Mouse (Mus musculus) 3134 (cell line): ENCODE results near the gene Cd34.

Experiments
- DNase-seq: peaks from one replicate; pipeline ENCODE4 v3.0.0-alpha.2; 2011; ENCODE audit warnings: low spot score; ENCODE audit not compliant: insufficient read length; ENCODE audit errors: extremely low read depth

Gene Cd34

GRCm38 (mm10) chr1:194962181-194962580 lies 23.6 kb downstream of the Cd34 start:
- DNase-seq = peak; percentile 59

- no peak for DNase-seq
Measured at GRCm38 (mm10) chr1:194962712-194963111, 24.1 kb downstream of the Cd34 start.

- DNase-seq = no peak
Measured at GRCm38 (mm10) chr1:194971980-194972379, 33.4 kb downstream of the Cd34 start.

GRCm38 (mm10) chr1:194976164-194976516 lies 37.5 kb downstream of the Cd34 start:
- DNase-seq = peak; percentile 96

GRCm38 (mm10) chr1:194976517-194977370 lies 38.1 kb downstream of the Cd34 start:
- DNase-seq = peak; percentile 89

- no peak for DNase-seq
Measured at GRCm38 (mm10) chr1:194977371-194977761, 38.7 kb downstream of the Cd34 start.

- DNase-seq = peak; percentile 21
Measured at GRCm38 (mm10) chr1:194977946-194978720, 39.5 kb downstream of the Cd34 start.

- no peak for DNase-seq
Measured at GRCm38 (mm10) chr1:194980826-194981435, 42.3 kb downstream of the Cd34 start.

- peak; percentile 15 for DNase-seq
Measured at GRCm38 (mm10) chr1:194982931-194983690, 44.5 kb downstream of the Cd34 start.

- DNase-seq = no peak
Measured at GRCm38 (mm10) chr1:194984914-194985313, 46.3 kb downstream of the Cd34 start.

GRCm38 (mm10) chr1:194985442-194986210 lies 47.0 kb downstream of the Cd34 start:
- DNase-seq = no peak

GRCm38 (mm10) chr1:194989024-194989423 lies 50.4 kb downstream of the Cd34 start:
- no peak for DNase-seq

GRCm38 (mm10) chr1:194990976-194991375 lies 52.4 kb downstream of the Cd34 start:
- DNase-seq = no peak

GRCm38 (mm10) chr1:194991654-194992053 lies 53.0 kb downstream of the Cd34 start:
- DNase-seq = no peak

- no peak for DNase-seq
Measured at GRCm38 (mm10) chr1:194992589-194993317, 54.1 kb downstream of the Cd34 start.

- DNase-seq = no peak
Measured at GRCm38 (mm10) chr1:194993409-194993988, 54.9 kb downstream of the Cd34 start.

- DNase-seq = no peak
Measured at GRCm38 (mm10) chr1:194994262-194994661, 55.6 kb downstream of the Cd34 start.

GRCm38 (mm10) chr1:194995196-194995595 lies 56.6 kb downstream of the Cd34 start:
- no peak for DNase-seq

- DNase-seq = no peak
Measured at GRCm38 (mm10) chr1:194998396-194998795, 59.8 kb downstream of the Cd34 start.
